Mouse (Mus musculus): ENCODE data around the gene 4930519G04Rik.

DNA sequence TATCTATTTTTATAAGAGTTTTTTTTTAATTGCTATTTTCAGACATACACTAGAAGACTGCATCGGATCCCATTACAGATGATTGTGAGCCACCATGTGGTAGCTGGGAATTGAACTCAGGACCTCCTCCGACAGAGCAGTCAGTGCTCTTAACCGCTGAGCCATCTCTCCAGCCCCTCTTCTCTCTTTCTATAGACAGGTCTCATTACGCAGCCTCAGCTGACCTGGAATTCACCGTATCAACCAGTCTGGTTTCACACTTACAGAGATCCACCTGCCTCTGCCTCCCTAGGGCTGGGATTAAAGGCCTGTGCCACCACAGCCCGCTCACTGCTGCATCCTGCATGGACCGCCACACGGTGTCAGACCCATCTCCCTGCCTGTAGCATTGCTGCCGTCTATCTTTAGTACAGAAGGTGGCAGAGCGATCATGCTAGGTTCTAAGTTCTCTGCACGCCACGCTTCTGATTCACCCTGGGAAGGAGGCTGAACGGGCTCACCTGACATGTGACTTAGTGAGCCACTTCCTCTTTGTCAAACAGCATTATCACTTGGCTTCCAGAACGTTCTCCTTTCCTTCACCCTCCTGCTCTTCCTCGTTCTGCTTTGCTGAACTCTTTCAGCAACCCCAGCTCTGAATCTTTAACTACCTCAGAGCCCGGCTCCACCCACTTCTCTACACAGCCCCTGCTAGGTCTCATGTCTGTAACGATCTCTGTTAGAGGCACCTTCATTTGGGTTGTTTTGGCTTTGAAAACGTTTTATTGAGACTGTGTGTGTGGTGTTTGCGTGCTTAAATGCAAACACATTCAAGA, 68.3 kb downstream of the 4930519G04Rik start:
- TF ChIP-seq CTCF (IDR thresholded peaks at IDR 0.05; ENCODE audit: control insufficient read depth, insufficient read depth, insufficient read length) = no peak
- no peak for TF ChIP-seq CEBPB (IDR thresholded peaks at IDR 0.05; ENCODE audit: low read depth)
- TF ChIP-seq MAX (IDR thresholded peaks at IDR 0.05) = no peak
- TF ChIP-seq MYOD1 (IDR thresholded peaks at IDR 0.05; ENCODE audit: control insufficient read depth, insufficient read length, low read depth) = no peak
- TF ChIP-seq MYOG (IDR thresholded peaks at IDR 0.05; ENCODE audit: control insufficient read depth, extremely low read depth, insufficient read length) = no peak
- TF ChIP-seq USF1 (IDR thresholded peaks at IDR 0.05; ENCODE audit: low read depth) = no peak
